Mouse (Mus musculus): ENCODE results near the gene Lgi4.

The Lgi4 gene

DNA sequence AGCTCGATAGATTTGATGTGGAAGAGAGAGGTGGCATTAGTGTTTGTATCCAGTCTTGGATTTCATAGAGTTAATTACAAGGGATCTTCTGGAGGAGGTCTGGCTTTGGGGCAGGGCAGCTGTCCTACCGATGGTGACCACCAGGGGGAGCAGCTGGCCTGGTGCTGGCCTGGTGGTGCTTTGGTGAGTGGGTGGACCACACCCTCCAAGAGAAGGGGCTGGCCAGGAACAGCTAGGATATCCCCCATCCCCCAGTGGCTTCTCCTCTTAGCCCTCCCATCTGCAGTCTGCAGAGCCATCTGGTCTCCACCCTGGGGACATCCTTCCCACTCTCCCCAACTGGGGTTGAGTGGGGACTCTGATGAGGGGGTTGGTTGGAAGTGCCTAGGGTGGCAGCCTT is at the start of gene Lgi4:
Gene Lgi4, plus strand, starts transcription at position 235 of the 400 bp plus-strand sequence.
- DNase-seq (ENCODE audit: low spot score): peak; percentile 43

DNA sequence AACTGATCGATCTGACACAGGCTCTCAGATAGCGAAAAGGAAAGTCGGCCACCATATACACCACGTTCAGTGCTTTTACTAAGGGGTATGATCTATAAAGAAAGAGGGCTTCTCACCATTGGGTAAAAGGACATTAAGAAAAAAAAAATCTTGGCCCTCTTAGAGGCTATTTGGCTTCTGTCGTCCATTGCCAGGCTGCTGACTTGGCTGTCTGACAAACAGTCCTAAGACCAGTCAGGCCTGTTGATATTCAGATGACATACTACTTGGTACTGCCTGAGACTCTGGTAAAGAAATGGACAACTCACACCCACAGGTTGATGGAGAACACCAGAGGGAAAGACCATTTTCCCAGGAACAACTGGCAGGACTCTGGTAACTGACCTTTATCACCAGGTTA is 46.2 kb upstream of the Lgi4 start:
- DNase-seq (ENCODE audit: low spot score): no peak

DNA sequence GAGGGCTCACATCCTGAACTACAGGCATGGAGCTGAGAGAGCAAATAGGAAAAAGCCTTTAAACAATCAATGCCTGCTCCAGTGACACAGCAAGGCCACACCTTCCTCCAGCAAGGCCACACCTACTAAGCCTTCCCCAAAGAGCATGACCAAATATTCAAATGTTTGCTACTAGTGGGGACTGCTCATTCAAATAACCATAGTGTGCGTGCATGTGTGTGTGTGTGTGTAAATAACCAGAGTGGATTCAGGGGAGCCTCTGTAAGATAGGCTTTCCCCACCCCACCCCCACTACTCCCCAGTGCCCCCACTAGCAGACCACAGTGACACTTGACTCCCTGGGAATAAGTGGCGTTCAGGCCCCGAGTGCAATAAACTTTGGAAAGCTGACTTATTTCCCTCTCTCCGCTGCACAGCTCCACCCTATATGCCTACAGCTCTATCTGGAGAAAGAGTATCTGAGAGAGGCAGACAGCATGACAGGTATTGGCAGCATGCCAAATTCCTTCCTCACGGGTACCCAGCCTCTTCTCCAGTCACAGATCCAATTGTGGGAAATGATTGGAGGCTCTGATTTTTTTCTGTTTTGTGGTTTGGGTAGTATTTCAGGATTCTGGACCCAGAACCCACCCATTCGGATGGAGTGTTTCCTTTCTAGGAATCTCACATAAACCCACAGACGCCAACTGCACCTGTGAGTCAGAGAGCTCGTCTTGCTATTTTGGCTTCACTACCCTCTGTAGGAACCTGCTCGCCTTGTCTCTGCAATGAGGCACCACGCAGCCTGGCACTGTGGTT is 41.8 kb upstream of the Lgi4 start:
- no peak for DNase-seq (ENCODE audit: low spot score)

DNA sequence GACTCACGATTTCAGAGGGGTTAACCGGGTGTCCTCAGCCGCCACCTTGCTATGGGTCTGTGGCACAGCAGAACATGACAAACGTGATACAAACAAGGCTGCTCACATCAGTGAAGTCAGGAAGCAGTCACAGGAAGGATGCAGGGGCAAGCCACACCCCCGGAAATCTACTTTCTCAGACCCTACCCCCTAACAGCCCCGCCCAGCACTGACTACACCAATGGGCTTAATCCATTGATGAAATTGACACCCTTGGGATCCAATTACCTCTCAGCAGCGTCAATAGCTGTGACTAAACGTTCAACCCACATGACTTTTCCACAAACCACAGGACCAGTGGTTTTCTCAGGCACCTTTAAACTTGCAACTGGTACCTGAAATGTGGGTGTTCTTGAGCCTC is 30.5 kb upstream of the Lgi4 start:
- no peak for DNase-seq (ENCODE audit: low spot score)

DNA sequence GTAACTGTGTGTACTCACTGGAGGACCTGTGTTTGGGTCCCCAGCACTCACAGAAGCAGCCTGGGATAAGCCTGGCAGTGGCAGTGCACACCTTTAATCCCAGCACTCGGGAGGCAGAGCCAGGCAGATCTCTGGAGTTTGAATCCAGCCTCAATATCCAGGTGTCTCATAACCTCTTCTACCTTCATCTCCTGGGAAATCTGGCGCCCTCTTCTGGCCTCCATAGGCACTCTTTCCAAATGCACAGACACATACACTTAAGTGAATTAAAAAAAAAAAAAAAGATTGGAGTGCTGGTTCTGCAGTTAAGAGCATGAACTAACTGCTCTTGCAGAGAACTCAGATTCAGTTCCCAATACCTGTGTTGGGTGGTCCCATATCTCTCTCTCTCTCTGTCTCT is 28.4 kb upstream of the Lgi4 start:
- no peak for DNase-seq (ENCODE audit: low spot score)

DNA sequence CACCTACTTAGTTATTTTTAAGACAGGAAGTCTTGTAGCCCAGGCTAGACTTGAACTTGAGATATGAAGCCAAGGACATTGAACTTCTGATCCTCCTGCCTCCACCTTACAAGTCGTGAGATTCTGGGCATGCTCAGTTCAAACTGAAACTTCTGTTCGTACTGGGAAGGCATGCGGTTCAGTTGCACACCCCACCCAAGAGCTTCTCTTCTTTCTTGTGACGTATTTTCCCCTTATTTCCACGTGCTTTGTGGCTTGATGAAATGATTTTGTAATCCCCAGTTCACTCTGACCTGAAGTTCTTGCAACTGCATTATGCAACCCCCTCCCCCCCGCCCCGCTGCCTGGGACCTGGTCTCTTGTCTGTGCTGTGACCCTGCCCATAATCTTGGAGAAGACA is 27.4 kb upstream of the Lgi4 start:
- no peak for DNase-seq (ENCODE audit: low spot score)

DNA sequence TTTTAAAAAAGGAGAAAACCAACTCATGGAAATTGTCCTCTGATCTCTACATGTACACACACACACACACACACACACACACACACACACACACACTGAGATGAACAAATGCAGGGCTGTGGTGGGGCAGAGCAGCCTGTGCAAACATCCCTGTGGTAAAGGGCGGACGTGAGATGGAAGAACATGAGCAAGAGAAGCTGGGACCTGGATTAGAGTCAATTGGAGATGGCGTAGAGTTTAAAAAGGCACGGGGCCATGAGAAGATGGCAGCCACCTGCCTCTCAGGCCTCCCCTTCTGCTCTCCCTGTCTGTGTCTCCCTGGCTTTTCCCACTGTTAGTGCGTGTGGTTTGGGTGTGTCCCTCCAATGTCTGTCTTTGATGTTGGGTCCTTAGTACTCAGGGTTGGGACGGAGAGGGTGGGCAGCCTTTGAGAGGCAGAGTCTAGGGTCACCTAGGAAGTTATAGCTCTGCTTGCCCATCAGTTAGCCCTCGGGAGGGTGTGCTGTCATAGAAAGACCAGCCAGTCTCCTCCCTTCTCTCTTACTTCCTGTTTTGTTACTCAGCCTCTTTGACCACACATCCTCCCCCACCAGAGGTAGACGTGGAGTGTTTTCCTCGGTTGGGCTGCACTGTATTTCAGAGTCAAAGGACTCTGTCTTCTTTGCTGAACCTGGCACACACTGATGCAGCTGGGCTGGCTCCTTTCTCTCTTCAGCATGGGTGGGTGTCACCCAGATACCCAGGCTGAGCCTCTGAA is 25.6 kb upstream of the Lgi4 start:
- no peak for DNase-seq (ENCODE audit: low spot score)

DNA sequence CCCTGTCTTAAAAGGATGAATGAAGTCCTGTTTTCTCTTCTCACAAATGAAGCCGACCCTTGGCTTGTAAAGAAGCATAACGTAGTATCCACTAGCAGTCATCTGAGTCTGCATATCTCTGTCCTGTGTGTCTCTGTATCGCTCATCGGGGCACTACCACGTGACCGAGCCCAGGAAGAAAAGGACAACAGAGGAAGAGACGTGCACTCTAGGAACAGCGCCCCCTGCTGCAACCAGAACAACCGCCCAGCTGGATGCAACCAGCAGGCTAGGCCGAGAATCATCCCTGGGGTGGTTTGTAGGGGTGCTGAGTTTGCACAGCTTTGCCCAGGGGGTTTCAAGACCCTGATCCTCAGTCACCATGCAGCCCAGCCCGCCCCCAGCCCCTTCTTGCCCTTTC is 24.4 kb upstream of the Lgi4 start:
- no peak for DNase-seq (ENCODE audit: low spot score)

DNA sequence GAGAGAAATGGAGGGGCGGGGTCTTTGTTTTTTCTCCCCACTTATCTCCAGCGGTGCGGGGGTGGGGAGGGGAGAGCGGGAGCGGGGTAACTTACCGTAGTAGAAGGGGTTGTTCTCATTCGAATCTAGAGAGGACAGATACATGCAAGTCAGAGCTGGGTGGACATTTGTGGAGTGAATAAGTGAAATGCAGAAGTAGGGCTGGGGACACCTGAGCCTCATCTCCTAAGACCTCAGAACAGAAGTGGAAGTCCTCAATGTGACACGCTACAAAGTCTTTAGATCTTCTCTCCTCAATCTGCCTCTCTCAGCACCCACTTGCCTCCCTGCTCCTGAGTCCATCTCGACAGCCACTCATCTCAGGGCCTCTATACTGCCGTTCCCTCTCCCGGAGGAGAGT is 23.9 kb upstream of the Lgi4 start:
- no peak for DNase-seq (ENCODE audit: low spot score)

DNA sequence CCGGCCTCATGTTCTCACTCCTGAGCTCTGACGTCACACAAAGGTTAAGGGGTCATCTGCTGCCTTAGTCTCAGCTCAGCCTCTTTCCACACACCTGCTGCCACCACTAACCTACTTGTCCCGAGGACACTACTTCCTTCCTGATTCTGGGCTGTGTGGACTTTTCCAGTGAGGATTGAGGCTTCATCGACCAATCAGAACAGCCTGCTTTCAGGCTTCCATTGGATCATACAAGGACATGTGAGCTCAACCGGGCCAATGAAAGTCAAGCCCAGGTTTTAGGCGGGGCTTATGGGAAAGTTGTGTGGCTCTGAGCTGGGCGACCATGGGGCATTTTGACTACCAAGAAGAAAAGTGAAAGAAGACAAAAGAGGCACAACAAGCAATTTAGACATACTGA is 22.2 kb upstream of the Lgi4 start:
- DNase-seq (ENCODE audit: low spot score): no peak

DNA sequence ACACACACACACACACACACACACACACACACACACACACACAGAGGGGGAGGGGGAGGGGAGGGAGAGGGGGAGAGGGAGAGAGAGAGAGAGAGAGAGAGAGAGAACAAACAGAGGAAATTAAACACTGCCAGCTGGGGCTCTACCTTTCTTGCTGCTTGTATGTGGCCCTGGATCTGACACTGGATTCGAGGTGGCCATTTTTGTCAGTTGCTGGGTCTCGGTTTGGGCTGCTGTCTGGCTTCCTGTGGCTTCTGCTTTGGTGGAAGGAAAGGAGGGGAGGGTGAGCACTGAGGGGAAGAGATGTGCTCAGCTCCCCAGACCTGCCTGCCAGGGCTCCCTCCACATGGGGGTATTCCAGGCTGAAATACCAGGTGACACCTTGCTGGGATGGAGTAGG is 21.5 kb upstream of the Lgi4 start:
- no peak for DNase-seq (ENCODE audit: low spot score)

DNA sequence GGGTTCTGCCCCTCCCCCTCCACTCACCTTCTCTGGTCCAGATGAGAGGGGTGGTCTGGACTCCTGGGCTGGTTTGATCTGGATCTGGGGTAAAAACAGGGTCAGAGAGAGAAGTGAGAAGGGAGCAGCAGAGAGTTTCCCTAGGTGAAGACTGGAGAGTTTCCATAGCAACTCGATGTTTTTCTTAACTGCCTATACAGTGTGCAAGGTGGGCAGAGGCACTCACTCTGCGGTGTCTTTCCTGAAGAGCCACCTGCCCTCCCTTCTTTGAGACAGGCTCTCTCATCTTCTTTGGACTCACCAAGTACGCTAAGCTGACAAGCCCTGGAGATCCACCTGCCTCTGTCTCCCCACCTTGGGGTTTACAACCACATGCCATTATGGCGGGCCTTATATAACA is 20.1 kb upstream of the Lgi4 start:
- DNase-seq (ENCODE audit: low spot score): no peak

DNA sequence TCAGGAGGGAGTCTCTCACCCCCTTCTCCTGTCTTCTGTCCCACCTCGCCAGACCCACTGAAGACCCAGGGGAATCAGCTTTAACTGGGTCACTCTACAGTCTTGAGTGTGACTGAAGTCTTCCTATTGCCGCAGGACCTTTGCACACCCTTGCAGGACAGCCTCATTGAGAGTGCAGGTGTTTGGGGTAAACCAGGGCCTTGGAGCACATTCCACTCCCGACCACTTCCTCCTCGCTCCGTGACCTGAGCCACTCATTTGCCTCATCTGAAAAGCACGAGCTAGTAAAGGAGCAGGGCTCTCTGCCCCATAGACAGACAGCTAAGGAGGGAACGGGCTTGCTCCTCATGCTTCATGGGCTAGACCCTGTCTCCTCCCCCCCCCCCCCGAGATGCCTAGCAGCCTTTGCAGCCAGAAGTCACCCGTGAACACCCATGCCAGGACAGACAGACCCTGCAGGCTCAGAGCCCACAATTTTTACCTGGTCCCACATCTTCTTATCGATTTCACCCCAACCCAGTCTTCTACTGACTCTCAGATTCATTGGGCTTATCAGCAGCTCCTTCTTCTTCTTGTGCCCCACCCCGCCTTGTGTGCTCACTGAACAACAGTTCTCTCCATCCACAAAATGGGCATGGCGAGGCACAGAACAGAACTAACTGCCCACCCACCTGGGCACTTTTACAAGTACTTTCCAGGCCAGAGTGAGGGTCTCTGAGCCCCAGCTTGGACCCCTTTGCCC is 18.7 kb upstream of the Lgi4 start:
- DNase-seq (ENCODE audit: low spot score): no peak

DNA sequence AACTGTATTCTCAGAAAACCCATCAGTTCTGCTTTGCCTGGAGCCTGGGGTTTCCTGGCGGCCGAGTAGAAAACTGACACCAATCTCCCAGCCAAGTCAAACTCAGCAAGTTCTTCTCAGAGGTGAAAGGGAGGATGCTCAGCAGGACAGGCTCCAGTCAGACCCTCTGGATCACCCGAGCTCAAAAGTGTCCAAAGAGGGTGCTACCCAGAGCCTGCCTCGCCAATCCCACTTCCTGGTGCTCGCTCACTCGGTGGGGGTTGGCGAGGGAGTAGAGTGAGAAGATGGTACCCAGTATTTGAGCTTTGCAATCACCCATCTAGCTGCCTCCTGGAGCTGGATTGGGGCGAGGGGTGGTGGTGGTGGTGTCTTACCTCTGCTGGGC is 18.1 kb upstream of the Lgi4 start:
- DNase-seq (ENCODE audit: low spot score): no peak

DNA sequence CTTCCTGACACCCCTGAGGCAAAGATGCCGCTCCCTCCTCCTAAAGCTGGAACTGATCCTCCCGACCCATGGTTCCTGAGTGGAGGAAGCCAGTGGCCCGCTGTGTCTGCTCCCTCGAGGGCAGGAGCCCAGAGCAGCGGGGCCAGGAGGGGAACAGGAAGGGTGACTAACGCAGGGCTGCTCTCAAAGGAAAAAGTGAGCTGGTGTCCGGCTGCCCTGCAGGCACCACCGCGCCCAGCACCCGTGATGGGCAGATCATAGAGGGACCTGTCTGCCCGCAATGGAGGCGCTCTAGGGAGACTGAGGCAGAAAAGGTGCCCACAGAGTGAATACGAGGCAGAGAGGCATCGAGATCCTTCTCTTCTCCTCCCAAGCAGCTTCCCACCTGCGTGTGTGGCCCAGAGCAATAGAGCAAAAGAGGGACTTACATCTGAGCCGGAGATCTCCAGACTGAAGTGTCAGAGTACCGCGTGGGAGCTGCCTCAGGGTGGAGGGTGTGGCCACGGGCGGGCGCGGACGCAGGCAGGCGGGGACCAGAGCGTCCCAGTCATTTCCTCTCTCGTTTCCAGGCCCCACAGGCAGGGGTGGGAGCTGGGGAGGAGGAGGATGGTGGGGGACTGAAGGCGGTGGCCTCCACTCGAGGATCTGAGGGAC is 17.4 kb upstream of the Lgi4 start:
- no peak for DNase-seq (ENCODE audit: low spot score)

DNA sequence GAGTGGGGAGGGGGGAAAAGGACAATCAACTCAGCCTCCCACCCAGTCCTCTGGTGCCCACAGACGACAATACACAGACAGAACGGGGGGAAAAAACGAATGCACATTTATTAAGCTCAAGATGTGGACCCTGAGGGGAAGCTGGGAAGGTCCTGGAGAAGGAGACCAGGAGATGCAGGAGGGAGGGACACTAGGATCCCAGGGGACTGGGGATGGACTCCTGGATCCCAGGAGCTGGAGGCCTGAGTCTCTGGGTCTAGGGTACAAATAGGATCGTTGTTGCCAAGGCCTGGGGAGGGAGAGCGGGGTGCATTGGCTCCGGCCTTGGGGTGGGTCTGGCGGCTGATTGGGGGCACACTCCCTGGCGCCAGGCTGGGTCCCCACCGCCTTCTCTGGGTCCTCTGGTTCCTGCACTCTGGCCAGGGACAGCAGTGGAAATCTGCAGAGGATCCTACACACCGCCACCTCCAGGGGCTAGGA is 16.7 kb upstream of the Lgi4 start, which contains the start of gene Fxyd5:
Gene Fxyd5, minus strand, starts transcription at position 51 of the 480 bp plus-strand sequence.
- DNase-seq (ENCODE audit: low spot score): no peak

DNA sequence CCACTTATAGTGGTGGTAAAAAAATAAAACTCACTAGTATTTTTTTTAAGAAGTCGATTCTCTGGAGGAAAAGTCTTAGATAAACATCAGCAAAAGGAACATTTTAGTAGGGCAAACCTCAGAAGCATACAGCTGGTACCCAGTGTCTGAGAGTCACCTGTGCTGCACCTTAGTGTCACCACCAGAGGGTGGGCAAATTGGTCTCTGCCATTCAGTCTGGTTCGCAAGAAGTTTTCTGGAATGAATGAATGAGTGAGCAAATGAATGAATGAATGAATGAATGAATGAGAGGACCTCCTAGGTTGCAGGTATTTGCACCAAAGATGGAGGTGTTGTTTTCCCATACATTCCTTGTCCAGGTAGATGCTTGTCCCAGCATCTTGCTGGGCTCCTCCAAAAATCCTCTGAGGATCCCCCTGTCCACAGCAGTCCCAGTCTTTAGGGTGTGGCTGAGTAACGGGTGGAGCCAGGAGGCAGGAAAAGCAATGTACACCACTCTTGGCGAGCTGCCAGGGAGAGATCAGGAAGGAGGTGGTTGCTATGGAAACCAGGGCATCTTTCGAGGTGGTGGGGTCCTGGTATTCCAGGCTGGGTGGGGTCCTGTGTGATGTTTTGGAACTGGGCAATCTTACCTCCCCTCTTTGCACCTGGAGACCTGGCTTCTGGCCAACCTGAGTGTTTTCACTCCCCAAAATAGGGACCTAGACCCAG is 9.9 kb upstream of the Lgi4 start:
- DNase-seq (ENCODE audit: low spot score): no peak

DNA sequence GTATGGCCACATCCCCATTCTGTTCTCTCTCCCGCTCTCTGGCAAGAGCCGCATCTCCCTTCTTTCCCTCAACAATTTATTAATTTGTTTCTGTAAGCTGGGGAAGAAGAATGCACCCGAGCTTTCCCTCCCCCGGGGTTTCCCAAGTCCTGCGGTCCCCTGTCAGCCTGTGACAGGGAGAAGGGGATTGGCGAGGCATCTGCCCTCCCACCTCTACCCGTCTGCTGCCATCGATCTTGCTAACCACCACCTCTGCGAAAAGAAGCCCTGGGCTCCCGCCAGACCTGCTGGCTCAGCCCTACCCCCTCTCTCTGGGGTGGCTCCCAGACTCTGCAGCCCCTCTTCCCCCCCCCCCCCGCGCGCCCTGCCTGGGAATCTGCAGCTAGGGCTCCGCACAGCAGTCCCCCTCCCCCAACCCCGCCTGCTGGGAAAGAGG is 9.3 kb upstream of the Lgi4 start:
- no peak for DNase-seq (ENCODE audit: low spot score)

DNA sequence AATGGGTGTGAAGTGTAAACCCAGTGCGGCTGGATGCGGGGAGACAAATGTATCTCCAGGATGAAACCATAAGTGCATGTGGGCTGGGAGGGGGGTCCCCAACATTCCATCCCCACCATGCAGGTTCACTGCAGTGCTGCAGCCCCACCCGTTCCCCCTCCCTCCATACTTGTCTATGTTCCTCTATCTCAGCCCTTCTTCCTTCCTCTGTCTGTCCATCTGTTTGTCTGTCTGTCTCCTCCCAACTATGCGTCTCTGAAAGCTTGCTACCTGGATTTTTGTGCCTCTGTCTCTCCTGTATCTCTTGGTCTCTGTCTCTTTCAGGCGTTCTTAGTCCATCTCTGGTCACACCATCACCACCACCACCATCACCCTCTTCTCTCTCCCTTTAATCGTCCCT is 8.7 kb upstream of the Lgi4 start:
- no peak for DNase-seq (ENCODE audit: low spot score)

DNA sequence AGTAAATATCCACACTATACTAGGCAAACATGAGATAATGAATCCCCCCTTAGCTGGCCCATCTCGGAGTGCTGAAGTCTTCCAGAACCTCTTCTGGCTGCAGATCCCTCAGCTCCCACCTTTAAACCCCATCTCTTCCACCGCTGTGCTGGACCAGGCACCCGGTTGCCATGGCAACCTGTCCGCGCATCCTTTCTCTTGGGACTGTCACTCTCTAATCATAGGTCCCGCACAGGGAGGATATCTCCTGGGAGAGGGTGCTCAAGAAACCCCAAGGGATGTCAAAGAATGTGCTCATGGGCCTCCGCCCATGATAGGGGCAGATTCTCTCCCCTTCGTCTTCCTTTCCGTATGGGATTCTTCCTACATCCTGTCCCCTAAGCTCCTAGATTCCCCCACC is 8.2 kb upstream of the Lgi4 start:
- DNase-seq (ENCODE audit: low spot score): no peak

DNA sequence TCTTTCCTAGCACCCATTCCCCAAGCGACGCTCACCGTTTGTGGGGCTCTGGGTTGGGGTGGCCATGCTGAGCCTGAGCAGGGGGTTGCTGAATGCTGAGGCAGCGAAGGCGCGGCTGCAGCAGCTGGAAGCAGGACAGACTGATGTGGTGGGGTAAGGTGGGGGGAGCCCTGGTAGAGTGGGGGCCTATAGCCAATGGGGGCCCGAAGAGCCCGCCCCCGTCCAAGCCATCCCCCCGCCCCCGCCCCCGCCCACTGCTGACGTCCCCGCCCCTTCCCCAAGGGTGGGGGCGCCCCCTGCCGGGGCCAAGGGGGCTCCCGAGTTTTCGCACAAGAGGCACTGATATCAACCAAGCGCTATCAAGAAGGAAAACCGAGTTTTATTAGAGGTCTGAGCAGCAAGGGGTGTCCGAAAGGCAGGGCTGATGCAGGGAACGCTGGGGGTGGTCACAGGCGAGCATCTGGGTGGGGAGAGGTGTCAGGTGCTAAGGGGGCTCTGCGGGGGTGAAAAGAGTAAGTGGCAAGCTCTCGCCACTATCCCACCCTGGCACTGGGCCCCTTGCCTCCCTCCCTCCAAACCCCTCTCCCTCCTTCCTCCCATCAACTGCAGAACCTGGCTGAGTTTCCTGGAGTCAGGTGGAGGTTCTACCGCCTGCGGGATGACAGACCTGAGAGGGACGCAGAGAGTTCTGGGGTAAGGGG is 7.7 kb upstream of the Lgi4 start, which contains the start of gene Fxyd7:
Gene Fxyd7, minus strand, starts transcription at position 147 of the 701 bp plus-strand sequence.
- DNase-seq (ENCODE audit: low spot score): no peak
